Mouse (Mus musculus) lung, postnatal 25 days (tissue): Measurements from ENCODE around the gene Spata17.

Experiments
- DNase-seq: peaks from one replicate; pipeline ENCODE4 v3.0.0; 2022; ENCODE audit warnings: low spot score

Gene Spata17

DNA sequence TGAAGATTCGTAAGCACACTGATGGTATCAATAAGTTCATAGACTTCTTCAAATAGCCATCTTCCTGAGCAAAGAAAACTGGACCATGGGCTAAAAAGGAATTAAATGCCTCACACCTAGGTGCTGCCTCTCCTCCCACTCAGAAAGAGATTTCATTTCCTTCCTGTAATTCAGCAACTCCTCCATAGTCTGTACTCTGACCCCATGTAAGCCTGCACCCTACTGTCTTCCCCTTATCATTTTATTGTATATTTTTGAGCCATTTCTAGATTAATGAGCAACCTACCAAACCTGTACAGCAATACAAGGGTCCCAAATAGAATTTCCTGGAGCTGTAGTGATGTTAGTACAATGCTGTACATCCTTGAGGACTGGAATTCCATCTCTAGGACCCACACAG is 211.0 kb downstream of the Spata17 start:
- DNase-seq, result no peak

DNA sequence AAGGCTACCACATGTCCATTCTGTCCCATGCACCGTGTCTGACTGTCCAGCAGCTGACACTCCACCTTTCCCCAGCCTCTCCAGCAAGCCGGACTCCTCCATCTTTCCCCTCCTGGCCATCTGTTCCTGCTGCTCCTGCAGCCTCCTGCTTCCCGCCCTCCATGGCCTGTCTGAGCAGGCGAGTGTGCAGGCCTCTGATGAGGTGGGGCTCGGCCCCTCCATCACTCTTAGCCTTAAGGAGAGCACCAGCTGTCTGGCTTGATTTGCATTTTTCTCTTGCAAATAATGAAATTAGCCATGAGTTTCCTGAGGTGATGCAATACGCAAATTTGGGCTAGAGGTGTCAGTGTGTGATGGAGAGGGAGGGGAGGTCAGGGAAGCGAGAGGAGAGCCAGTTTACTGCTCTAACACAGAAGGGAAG is 211.8 kb downstream of the Spata17 start:
- DNase-seq, result no peak

DNA sequence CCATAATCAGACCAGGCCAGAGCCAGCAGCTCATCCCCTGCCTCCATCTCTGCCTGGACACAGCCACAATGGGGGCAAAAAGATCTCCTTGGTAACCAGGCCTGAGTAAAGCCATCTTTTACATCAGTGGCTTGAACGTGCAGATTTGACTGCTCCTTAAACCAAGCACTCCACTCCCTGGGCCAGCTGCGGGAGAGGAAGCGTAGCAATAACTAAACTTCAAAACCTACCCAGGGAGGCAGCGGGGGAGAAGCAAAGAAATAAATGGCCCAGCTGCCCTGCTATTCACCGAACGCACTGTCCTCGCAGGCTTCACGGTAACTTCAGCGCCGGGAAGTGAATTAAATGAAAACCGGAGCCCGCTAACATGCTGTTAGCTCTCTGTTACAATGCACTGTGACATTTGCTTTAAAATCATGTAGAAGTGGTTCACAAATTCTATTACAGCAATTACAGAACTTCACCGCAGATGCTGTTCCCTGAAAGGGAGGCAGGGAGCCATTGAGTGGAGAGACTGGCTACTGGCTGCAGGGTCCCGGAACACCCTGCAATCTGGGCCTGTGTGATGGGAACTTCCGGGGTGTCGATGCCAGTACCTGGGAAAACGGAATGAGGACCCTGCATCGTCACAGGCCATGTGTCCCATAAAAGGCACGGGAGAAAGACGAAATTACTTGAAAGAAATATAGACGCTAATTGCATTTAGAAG is 217.5 kb downstream of the Spata17 start:
- no peak for DNase-seq
